Mouse (Mus musculus) C2C12 (cell line): ENCODE measurements around the gene Tmem246.

Experiments
- CEBPB ChIP-seq: IDR thresholded peaks from one replicate; pipeline ENCODE4 v1.6.1; 2011; ENCODE audit warnings: low read depth, mild to moderate bottlenecking, control low read depth, moderate library complexity
- CTCF ChIP-seq: IDR thresholded peaks from one replicate; pipeline ENCODE4 v1.5.1; 2011; ENCODE audit not compliant: control insufficient read depth, insufficient read depth, insufficient read length
- FOSL1 ChIP-seq: IDR thresholded peaks from one replicate; pipeline ENCODE4 v1.8.0; 2011; ENCODE audit warnings: mild to moderate bottlenecking, low read length; ENCODE audit not compliant: poor library complexity, insufficient read depth, severe bottlenecking
- MYOD1 ChIP-seq: IDR thresholded peaks from one replicate; pipeline ENCODE4 v1.6.1; 2011; ENCODE audit warnings: low read depth; ENCODE audit not compliant: control insufficient read depth, insufficient read length
- MYOG ChIP-seq: IDR thresholded peaks from one replicate; pipeline ENCODE4 v1.6.1; 2011; ENCODE audit not compliant: control insufficient read depth, insufficient read length; ENCODE audit errors: extremely low read depth
- USF1 ChIP-seq: IDR thresholded peaks from one replicate; pipeline ENCODE4 v1.6.1; 2011; ENCODE audit warnings: low read depth, mild to moderate bottlenecking, control low read depth, moderate library complexity

DNA sequence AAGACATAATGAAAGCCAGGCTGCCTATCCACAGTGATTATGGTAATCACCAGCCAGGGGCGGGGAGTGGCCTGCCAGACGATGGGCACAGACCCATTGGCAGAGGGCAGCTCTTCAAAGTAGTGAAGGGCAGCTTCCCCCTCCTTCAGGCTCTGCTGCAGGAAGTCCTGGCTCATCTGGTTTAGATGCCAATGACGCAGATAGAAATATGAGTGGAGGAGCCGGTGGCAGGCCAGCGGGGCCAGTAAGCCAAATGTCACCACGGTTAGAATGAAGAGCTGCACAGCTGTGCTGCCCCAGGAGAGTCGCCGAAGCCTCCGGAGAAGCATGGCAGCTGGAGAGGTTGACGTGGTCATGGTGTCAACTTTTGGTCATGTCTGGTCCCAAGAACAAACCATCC lies 10.9 kb downstream of the Tmem246 start:
- TF ChIP-seq CTCF, result no peak
- no peak for TF ChIP-seq CEBPB
- TF ChIP-seq USF1, result no peak
- TF ChIP-seq FOSL1, result no peak
- no peak for TF ChIP-seq MYOD1
- TF ChIP-seq MYOG, result no peak
